Mouse (Mus musculus): ENCODE results near the gene Gbp2. TPM values are rescaled to one million over a fixed set of nuclear protein-coding genes. Genes with fewer than 3 reads are reported as not detected.

Gene Gbp2
- total RNA-seq, 2 experiments from 2014 or later: 16.5 to 24.6 TPM

Small RNAs within 50 kb of the gene (microRNA-seq; reads per million reads assigned to microRNA genes)
- 0 reads per million in 2 experiments for gene Mir6381 (ENCODE audit: borderline number of aligned reads in 2 of 2)

Other genes with a start within 250 kb of the Gbp2 start
- gene Pdlim5, start 224.9 kb upstream of the Gbp2 start, total RNA-seq (2021): 100 to 1,000 TPM in 1 of 2 experiments, 10 to 100 TPM in 1; 64.5 to 110 TPM
- 1 to 10 TPM; 3.4 to 6.7 TPM for gene Gbp5, start 126.6 kb upstream of the Gbp2 start, total RNA-seq (2021)
- 10 to 100 TPM; 12.6 to 17.9 TPM for gene Gbp7, start 90.3 kb upstream of the Gbp2 start, total RNA-seq (2021)
- 10 to 100 TPM in 1 of 2 experiments, 1 to 10 TPM in 1; 9.4 to 16.9 TPM for gene Gbp3, start 60.6 kb upstream of the Gbp2 start, total RNA-seq (2021)
- gene Gbp2b, start 25.8 kb upstream of the Gbp2 start, total RNA-seq (2021): 1 to 10 TPM in 1 of 2 experiments, under 1 TPM in 1; 0.43 to 1.0 TPM
- 10 to 100 TPM; 21.4 to 23.4 TPM for gene Kyat3, start 80.4 kb downstream of the Gbp2 start, total RNA-seq (2021)
- gene Gtf2b, start 144.4 kb downstream of the Gbp2 start, total RNA-seq (2021): 10 to 100 TPM; 54.0 to 67.5 TPM